Comparison of ENCODE assay signal across 8 mouse cellular contexts in the genomic region with DNA sequence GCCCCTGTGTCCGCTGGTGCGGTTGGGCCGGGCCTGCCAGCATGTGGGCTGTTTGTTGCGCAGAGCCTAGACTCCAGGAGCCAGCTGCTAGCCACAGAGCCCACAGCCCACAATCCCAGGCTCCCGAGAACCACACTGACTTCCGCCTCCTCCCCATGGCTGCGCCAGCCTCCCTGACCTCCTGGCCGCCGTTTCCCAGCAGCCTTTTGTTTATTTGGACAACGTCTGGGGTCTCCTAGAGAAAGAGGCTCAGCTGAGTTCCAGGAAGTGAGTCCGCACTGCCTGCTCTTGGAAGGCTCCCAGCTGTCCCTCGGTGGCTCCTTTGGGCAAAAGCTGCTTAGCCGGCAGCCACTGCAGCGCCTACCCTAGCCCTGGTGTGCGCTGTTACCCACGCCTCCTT. TPM values are rescaled to one million over a fixed set of nuclear protein-coding genes. Genes with fewer than 3 reads are reported as not detected.
DNase-seq lines count a peak whose midpoint lies in the region; ATAC-seq lines count a peak whose summit lies in the region.

No protein-coding gene starts in this region.

- H3K9me3 ChIP-seq in heart, embryonic 16.5 days (replicated peaks; ENCODE audit: control insufficient read depth, low read length): no peaks in the 10 kb centered on the region
- no peaks in the 10 kb centered on the region for H3K9me3 ChIP-seq in stomach, embryonic 14.5 days (ENCODE audit: control insufficient read depth, low read depth, low read length)

- peak overlapping the region; percentile 40 for H3K4me3 ChIP-seq in heart, embryonic 16.5 days (ENCODE audit: low read length)
- H3K4me3 ChIP-seq in stomach, embryonic 14.5 days (ENCODE audit: low read depth, low read length): 0 out of 2 replicates have a peak overlapping the region, but pooled peaks have one; percentile 8

- DNase-seq in cerebellum, postnatal 25 days: peak; percentile 38 to 55
- no peak for DNase-seq in cerebellum, adult 18-20 months
- peak; percentile 97 for DNase-seq in fibroblast of lung, adult 2 months (ENCODE audit: low read depth)
- DNase-seq in kidney, postnatal 10 days: peak; percentile 89
- peak; percentile 91 for DNase-seq in lung, postnatal 36 days
- DNase-seq in B cell, adult 2 months: no peak

- H3K4me1 ChIP-seq in heart, embryonic 16.5 days (ENCODE audit: control insufficient read depth, insufficient read depth, low read length): peaks cover 25% of the 10 kb centered on the region
- peaks cover 29% of the 10 kb centered on the region for H3K4me1 ChIP-seq in stomach, embryonic 14.5 days (ENCODE audit: control insufficient read depth, insufficient read depth, low read length)

- peak overlapping the region; percentile 72 for H3K27ac ChIP-seq in heart, embryonic 16.5 days (ENCODE audit: low read length)
- H3K27ac ChIP-seq in stomach, embryonic 14.5 days (ENCODE audit: low read length): peak overlapping the region; percentile 92

- no peaks in the 10 kb centered on the region for H3K36me3 ChIP-seq in heart, embryonic 16.5 days (ENCODE audit: control insufficient read depth, insufficient read depth)
- no peaks in the 10 kb centered on the region for H3K36me3 ChIP-seq in stomach, embryonic 14.5 days (ENCODE audit: control insufficient read depth, insufficient read depth, low read length)

- WGBS in heart, embryonic 16.5 days: 6% methylated on average over 16 of the region's 16 CpGs
- under 1% methylated on average over 16 of the region's 16 CpGs for WGBS in stomach, embryonic 14.5 days

- H3K9ac ChIP-seq in heart, embryonic 16.5 days (ENCODE audit: low read length): peak overlapping the region; percentile 53
- H3K9ac ChIP-seq in stomach, embryonic 14.5 days (replicated peaks; ENCODE audit: low read depth, low read length): 0 out of 2 replicates have a peak overlapping the region, but pooled peaks have one; percentile 18

- H3K27me3 ChIP-seq in heart, embryonic 16.5 days (ENCODE audit: control insufficient read depth, insufficient read depth, low read length): no peaks in the 10 kb centered on the region
- H3K27me3 ChIP-seq in stomach, embryonic 14.5 days (ENCODE audit: control insufficient read depth, insufficient read depth, low read length): no peaks in the 10 kb centered on the region

- peak overlapping the region; percentile 62 for H3K4me2 ChIP-seq in heart, embryonic 16.5 days (ENCODE audit: low read depth, low read length)
- H3K4me2 ChIP-seq in stomach, embryonic 14.5 days (replicated peaks; ENCODE audit: low read depth, low read length): peak overlapping the region; percentile 36

- ATAC-seq in heart, embryonic 16.5 days (replicated peaks; ENCODE audit: extremely low read depth, insufficient read depth, low FRiP score): peak; percentile 64
- peak; percentile 73; the same call in 1 of the 2 replicates for ATAC-seq in stomach, embryonic 14.5 days (ENCODE audit: insufficient number of reproducible peaks, insufficient read depth, low FRiP score, low read depth)

RNA-seq across cellular contexts. Expression of gene Zcchc14, which starts 12.6 kb away (rescaled TPM):
- 7.9 and 8.5 TPM in 2 replicates for polyA plus RNA-seq in heart, embryonic 16.5 days (2015; fragmentation: Nextera tagmentation; extraction: Ambion mirVana)
- polyA plus RNA-seq in stomach, embryonic 14.5 days (2014; fragmentation: Nextera tagmentation; extraction: Ambion mirVana): 28.7 TPM in 2 replicates

Comparison
In these comparisons a context has a peak if more than half of its experiments do, and no peak if none do; other contexts are left out.
1. DNase-seq: peak in cerebellum, postnatal 25 days (2 of 2), fibroblast of lung, adult 2 months (single experiment), kidney, postnatal 10 days (single experiment) and lung, postnatal 36 days (single experiment); none in cerebellum, adult 18-20 months (0 of 2) and B cell, adult 2 months (0 of 2).